Mouse (Mus musculus) adrenal gland, adult 2 months (tissue): Measurements from ENCODE around the gene Plxna2. TPM values are rescaled to one million over a fixed set of nuclear protein-coding genes. Genes with fewer than 3 reads are reported as not detected.

ENCODE experiments used
- DNase-seq: peaks from one replicate; pipeline ENCODE4 v3.0.0; 2021
- polyA plus RNA-seq: library from polyadenylated mRNA; depleted of rRNA; stranded (reverse); fragments of >200 nt; gene quantifications from 2 replicates; pipeline ENCODE4 v1.2.3, GENCODE M21; 2012
- total RNA-seq, 2 experiments: library from RNA; stranded (reverse); gene quantifications; 2 replicates each; pipeline ENCODE4 v1.2.3; 2021

Plxna2 gene
- total and polyA plus RNA-seq, 3 experiments = 3.6 to 9.1 (median 8.6) TPM

DNA sequence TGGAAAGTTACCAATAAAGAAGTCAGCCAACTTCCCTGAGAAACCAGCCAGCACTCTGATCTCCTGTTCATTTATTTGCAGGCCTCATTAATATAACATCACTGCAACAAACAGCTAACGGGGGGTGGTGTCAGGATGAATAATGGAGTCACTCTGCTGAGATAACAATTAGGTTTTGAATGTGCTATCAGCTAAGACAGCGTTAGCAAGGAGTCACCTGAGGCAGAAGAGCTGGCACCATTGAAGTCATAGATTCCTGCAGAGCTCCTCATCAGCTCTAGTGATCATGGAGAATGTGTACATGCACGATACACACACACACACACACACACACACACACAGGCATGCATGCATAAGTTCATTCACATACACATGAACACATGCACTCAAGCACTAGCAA lies 154.0 kb downstream of the Plxna2 start:
- no peak for DNase-seq

DNA sequence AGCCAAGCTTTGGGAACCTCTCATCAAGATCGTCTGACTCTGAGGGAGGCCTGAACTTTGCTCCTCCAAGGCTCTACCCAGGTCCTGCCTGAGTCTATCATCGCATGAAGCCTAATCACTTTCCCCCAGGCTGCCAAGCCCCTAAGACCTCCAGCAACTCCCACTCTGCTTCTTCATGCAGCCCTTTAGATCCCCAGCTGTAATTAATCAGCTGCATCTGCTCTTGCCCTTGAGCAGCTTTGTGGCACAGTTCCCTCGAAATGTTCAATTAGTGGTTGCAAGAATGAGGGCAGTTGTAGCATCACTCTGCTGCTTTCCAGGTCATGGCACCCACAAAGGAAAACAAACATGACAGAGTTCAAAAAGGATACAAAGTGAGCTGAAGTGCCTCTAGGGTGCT lies 155.9 kb downstream of the Plxna2 start:
- no peak for DNase-seq

DNA sequence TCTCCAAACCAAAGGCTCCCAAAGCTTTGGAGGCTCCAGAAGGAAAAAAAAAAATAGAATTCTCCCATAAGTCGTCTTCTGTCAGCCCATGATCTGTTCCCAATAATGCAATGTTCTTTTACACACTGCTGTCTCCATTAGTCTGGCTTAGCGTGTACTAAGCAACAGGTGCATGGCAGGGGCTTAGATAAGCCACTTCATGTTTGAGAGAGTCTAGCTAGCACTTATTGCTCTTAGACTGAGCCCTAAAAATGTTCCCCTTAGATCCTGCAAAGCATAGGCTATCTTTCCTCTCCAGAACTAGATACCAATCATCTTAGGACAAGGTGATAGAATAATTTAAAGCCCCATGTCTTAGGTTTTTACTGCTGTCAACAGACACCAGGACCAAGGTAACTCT lies 156.3 kb downstream of the Plxna2 start:
- DNase-seq = no peak

DNA sequence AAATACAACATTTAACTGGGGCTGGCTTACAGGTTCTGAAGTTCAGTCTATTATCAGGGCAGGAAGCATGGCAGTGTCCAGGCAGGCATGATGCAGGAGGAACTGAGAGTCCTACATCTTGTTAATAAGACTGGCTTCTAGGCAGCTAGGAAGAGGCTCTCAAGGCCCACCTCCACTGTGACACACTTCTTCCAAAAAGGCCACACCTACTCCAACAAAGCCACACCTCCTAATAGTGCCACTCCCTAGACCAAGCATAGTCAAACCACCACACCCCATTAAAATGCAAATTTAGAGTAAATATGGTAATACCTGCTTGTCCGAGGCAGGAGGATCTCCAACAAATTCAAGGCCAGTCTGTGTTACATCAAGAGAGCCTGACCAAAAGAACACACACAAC lies 156.7 kb downstream of the Plxna2 start:
- DNase-seq = no peak

DNA sequence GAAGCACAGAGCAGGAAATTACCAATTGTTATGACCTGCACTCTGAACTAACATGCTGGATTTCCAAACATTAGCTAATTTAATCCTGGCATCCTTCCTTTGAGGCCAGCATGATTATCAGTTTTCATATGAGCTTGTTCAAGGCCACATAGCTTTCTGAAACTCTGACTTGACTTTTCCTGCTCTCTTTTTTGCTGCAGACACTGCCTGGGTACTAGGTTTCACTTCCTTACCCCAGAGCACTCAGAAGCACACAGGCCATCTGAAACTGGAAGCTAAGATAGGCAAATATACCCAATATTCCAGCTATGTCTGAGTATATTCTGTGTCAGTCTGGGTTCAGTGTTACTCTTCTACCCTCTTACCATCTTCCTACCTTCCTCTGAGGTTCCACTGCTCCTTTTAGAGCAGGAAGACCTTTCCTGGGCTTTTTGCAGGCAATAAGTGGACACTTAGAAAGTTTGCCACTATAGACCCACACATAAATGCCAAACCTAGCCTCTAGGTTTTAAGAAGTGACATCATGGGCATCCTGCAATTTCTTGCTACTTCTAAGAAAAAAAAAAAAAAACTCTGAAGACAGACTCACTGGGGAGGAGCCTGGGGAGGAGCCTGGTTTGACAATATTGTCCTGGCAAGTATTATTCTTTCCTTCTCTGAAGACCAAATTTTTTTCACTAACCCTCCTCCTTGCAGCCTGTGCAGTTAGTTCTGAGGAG lies 157.8 kb downstream of the Plxna2 start:
- no peak for DNase-seq

DNA sequence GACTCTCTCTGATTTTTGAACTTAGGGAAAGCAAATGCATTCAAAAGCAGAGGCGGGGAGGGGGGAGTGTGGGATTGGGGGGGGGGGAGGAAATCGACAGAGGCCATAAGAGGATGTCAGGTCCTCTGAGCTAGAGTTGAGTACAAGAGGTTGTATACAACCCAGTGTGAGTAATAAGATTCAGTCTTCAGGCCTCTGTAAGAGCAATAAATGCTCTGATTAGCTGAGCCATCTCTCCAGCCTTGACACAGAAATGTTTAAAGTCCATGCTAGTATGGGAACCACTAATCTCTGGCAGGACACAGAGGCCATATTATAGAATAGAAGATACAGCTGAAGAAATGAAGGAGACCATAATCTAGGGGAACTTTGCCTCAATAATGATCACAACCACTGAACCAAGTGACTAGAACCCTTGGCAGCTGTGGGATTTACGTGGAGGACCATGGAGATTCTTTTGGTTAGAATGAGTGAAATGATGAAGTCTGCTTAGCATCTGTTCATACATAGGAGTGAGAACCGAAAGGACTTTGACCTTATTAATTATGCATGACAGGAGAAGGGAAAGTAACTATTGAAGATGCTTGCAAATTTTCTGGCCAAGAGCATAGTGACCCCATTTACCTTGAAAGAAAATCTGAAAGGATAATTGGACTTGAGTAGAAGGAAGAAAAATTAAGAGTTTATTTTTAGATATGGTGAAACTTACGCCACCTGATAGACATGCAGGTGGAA lies 158.7 kb downstream of the Plxna2 start:
- no peak for DNase-seq

DNA sequence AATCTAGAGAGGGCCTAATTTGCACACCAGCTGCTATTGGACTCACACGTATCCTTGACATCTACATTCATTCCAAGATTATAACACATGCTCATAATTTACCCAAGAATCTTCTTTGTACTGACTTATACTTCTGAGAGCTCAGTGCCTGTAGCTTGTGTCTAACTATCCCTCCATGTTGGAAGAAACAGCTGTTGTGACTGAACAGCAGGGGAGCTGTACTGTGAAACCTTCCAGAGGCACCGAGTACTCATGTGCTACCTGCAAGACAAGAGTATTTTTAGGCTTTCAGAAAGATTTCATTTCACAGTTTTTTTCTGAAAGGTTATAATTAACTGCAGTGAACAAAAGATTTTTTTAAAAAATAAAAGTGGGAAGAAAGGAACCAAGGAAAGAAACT lies 159.6 kb downstream of the Plxna2 start:
- DNase-seq = no peak

DNA sequence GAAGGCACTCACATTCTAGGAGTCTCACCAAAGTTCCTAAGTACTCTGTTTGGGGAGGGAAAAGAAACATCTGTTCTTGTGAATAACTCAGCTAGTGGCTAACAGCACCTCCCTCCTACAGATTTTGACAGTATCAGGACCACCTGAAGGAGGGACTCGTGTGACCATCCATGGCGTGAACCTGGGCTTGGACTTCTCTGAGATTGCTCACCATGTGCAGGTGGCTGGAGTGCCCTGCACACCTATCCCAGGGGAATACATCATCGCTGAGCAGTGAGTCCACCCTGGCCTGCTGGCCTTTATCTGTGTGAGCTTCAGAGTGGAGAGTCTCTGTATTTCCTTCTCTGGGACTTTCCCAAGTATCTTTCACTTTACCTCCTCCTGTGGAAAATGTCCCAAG lies 162.4 kb downstream of the Plxna2 start:
- no peak for DNase-seq

DNA sequence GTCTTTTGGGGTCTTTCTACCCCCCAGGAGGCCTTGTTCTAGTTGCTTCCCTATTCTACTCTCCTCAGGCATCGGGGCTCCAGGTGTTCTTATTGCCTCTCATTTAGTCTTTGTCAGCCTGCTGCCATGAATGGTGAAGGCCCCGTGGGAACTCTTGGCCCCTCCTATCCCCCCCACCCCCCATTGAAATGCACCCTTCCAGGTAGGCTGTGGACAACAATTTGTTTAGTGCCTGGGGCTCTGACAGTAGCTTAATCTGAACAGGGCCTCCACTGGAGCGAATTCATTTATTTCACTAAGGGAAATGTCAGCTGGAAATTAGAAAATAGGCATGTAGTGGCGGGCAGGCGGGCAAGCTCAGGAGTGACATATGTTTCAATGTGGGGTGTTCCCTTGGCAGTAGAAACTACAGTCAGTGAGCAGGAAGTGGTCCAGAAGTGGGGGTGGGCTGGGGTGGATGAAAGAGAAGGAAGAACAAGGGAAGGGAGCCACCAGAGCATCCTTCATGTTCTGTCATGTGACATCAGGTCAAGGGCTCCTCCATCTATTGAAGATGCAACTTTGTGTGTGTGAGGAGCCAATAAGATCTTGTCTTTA lies 162.9 kb downstream of the Plxna2 start:
- no peak for DNase-seq

DNA sequence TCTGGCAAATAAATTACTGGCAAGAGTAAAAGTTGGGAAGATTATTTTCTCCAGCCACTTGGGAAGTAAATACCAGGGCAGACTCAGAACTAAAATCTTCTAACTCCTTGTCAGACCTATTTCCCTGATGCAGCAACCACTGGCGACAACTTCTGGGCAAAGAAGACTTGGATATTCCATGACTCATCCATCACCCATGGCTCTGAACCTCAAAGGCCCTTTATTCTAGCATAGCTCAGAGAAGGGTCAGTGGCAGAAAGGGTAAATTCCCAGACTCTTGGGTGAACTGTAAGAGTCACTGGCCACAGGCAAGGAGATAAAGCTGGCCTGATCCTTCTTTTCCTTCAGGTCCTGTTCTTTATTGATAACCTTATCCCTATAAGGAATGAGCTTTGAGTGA lies 163.5 kb downstream of the Plxna2 start:
- DNase-seq = no peak

DNA sequence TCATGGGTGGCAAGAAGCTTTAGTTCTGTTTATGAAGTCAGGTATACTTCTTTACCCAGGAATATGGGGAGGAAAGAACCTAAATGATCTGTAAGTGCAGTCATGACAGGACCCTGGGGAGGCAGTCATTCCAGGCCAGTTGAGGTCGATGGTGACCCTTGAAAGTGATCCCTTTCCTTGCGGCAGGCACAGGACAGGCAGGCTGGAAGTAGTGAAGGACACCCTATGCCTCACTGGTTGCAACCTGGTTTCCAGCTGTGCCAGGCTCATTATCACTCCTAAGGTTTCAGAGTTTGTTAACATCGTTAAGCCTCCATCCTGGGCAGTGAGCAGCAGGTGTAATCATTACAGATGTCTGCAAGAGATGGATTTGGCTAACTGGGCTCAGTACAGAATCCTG lies 164.3 kb downstream of the Plxna2 start:
- no peak for DNase-seq

DNA sequence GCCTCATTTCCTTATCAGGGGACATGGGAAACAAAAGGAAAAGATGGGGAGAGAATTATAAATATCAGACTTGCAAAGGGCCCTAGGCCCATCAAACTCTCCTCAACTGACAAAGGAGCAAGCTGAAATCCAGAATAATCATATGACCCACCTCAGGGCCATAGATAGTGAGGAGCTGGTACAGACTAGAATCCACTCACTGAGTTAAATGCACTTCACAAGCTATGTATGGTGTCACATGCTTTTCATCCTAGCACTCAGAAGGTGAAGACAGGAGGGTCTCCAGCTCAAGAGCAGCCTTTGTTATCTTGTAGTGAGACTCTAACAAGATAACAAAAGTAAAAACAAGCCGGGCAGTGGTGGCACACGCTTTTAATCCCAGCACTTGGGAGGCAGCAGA lies 169.6 kb downstream of the Plxna2 start:
- DNase-seq = no peak

DNA sequence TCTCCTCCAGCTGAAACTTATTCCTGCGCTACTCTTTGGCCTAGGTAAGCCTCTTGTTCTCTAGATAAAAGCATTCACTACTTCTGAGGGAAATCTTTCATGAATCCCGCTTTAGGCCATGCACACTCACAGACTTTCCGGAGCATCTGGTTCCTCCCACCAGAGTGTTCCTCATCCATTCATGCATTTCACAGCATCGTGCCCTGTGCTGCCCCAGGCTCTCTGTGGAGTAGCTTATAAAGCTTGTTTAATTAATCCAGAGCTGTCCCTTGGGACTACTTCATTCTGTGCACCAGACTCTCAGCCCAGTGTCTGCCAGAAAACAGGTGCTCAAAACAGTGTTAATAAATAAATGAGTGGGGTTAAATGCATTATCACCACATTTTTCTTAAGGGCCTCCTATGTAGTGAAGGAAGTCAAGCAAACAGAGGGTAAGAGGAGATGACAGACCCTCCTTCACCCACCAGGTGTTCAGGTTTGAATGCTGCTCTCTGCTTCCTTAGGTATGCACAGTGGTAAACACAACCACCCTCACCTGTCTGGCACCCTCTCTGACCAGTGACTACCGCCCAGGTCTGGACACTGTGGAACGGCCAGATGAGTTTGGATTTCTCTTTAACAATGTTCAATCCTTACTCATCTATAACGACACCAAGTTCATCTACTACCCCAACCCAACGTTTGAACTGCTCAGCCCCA lies 175.4 kb downstream of the Plxna2 start:
- DNase-seq = no peak

DNA sequence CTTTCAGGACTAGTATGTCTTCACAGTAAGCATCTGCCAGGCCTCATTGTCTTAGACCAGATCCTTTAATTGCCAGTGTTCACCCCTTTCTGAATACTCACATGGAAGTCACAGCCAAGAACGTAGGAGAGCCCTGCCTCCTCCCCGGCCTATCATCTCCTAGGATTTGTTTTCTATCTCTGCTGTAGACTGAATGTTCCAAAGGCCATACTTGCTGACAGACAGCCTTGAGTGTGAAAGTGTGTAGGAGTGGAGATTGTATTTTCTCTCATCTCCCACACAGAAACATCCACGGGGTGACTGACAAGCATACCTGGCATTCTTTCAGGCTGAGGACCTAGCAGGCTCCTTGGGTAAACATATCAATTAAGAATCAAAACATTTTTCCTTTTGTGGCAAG lies 177.3 kb downstream of the Plxna2 start:
- no peak for DNase-seq

DNA sequence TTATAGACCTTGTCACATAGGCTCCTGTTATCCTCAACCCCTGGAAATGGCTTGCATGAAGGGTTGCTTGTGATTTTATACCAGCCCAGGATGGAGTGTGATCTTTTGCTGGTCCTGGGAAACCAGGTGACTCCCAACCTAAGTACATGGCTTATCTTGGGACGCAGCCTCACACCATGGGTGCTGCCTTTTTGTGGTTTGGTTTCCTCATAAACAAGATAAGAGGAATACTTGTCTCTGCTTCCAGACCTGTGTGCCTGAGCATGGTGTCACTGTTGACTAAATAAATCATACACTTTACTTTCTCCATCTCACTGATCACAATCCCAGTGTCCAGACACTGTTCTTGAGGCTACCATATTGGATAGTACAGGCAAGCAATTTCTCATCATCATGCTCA lies 179.8 kb downstream of the Plxna2 start:
- DNase-seq = no peak

DNA sequence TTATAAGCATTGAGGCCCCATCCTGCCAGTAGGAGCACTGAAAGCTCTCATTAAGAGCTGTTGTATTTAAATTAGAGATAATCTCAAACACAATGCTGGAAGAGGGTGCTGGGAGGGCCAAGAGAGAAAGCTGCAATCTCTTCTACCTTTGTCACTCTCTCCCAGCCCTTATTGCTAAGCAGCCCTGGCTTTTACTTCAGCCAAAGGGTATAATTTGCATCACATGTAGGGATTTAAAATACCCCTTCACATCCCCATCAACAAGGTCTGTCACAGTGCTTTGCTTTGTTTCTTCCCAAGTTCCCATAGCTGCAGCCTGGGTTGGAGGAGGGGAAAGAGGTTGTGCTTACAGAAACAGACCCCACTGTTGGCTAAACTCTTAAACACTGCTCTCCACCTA lies 180.5 kb downstream of the Plxna2 start:
- no peak for DNase-seq

DNA sequence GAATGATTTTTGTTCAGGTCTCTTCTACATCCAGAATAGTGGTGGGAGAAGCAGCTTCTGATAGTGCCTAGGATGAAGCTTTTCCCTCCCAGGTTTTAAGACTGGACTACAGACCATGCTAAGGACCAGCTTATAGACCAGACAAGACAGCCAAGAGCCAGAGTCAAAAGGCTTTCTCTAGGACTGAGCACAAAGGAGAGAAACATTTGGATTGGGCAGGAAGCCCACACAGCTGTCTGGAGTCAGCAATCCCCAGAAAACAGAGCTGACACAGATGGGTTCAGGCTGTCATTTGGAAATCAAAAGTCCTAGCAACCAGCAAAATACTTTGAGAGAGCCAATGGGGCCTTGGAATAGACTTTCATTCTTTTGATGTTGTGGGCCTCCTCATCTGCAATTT lies 190.2 kb downstream of the Plxna2 start:
- no peak for DNase-seq

DNA sequence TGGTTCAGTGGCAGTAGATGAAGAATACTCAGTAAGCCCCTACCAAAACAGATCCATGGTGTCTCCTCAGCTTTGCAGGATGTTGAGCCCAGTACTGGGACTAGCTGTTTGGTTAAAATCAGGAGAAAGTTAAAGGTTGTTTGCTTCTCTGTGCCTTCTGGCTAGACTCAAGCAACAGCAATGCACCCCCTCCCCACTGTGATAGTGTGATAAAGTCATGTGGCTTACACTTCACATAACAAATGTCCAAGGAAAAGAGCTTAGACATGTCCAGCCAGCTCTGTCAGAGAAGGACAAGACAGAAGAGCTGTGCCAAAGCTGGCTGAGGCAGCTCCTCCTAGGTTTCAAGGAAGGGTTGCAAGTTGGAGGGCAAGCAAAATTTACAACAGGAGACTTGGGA lies 190.7 kb downstream of the Plxna2 start:
- no peak for DNase-seq

DNA sequence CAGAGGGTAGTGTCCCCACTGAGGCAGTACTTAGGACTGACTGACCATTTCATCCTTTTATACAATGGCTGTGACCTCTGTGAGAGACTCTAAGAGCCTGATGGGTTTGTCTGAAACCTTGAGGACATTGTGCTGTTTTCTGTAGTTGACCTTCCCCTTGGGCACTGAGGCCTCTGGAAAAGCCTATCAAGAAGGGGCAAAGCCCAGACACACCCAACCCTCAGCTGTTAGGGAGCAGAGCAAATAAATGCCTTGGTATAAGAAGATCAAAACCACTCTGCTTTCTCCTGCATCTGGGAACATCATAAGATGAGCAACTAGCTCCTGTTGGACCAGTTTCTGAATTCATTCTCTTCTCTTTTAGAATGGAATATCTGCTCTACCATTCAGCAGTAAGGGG lies 191.6 kb downstream of the Plxna2 start:
- no peak for DNase-seq

DNA sequence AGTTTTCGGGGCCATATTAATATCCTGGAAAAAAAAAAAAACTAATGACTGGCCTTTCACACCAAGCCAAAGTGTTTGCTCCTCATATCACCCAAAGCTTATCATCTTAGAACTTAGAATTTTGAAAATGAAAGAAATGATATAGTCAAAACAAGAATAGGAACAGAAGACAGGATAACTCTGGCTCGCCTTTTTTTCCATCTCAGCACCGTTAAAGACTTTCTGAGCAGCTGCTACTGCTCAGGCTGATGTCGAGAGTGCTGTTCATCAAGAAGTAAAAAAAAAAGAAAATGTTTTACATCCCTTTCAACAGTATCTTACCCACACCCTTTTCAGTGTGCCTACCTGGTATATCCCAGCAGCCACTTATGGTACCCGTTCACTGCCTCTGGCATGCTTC lies 196.2 kb downstream of the Plxna2 start:
- DNase-seq = no peak

DNA sequence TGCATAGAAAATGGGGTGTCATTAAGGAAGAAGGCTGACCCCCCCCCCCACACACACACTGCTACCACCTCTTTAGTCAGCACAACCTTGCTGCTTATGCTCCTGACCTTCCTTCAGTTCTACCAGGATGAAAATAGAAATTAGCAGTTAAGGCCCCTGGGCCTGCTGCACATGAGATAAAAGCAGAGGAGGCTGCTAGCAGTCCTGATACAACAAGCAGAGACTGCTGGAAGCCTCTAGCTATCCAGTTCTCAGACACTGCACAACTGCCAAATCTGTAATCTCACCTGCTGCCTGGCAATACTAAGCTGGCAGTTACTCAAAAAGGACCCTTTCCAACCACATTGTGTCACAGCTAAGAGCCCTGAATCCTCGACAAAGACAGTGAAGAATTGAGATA lies 197.5 kb downstream of the Plxna2 start:
- no peak for DNase-seq

DNA sequence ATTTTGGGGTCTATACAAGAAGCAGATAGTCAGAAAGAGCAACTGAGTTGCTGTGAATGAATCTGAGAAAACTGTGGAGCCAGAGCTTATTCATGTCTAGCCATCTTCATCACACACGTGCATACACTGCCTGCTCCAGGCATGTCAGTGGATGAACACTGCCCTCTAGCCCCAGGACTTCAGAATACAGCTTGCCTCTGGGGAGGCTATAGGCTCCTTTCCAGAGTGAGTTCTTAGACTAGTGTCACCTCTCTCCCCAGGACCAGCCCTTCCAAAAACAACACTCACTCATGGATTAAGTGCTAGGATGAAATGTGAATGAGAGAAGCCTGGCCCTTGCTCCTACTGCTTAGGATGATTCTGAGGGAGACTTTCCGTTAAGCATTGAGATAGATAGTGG lies 198.9 kb downstream of the Plxna2 start:
- DNase-seq = peak; percentile 81

DNA sequence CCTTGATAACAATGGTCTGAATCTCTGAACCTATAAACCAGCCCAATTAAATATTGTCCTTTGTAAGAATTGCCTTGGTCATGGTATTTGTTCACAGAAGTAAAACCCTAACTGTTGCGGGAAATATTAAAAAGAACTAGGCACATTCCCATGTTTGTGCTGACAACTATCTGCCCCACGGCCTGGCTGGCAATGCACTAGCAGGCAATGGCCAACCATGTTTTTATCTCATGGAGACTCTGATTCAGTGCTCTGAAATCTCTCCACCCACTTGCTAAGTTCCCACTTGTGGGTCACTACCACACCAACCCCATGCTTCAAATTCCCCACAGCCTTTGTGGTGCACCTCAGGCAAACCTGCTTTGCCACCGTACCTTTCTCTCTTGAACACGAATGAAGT lies 202.9 kb downstream of the Plxna2 start:
- no peak for DNase-seq
